Mouse (Mus musculus) right cerebral cortex, postnatal 10 days (tissue): ENCODE measurements around the gene Tcp10b.
"Not testable (repeated sequence)": the region's sequence is repeated elsewhere in the genome, so short reads cannot be mapped to it uniquely, and the experiment has no call there.

Experiments
- DNase-seq, 2 experiments: peaks; one replicate each; pipeline ENCODE4 v3.0.0; 2021; ENCODE audit warnings: low spot score in 2 of 2

The Tcp10b gene

GRCm38 (mm10) chr17:13060804-13061203 is at the start of gene Tcp10b:
TSS of gene Tcp10b (plus strand) at chr17:13061104.
- DNase-seq: not testable (repeated sequence)

GRCm38 (mm10) chr17:13013316-13013715 is 47.6 kb upstream of the Tcp10b start:
- DNase-seq: no peak

- not testable (repeated sequence) for DNase-seq
Observed at GRCm38 (mm10) chr17:13036627-13037192, 24.2 kb upstream of the Tcp10b start.

GRCm38 (mm10) chr17:13043846-13044673 is 16.8 kb upstream of the Tcp10b start:
- DNase-seq: peak; percentile 75 to 77

- DNase-seq: not testable (repeated sequence)
Observed at GRCm38 (mm10) chr17:13052124-13052813, 8.6 kb upstream of the Tcp10b start, which contains the start of gene Gpr31b. TSS of gene Gpr31b (minus strand) at chr17:13052296.

- DNase-seq: not testable (repeated sequence)
Observed at GRCm38 (mm10) chr17:13062882-13063281, 2.0 kb downstream of the Tcp10b start.

- not testable (repeated sequence) for DNase-seq
Observed at GRCm38 (mm10) chr17:13067864-13068385, 7.0 kb downstream of the Tcp10b start.

GRCm38 (mm10) chr17:13069227-13069626 is 8.3 kb downstream of the Tcp10b start:
- not testable (repeated sequence) for DNase-seq

GRCm38 (mm10) chr17:13091510-13091909 is 30.6 kb downstream of the Tcp10b start:
- not testable (repeated sequence) for DNase-seq

- not testable (repeated sequence) for DNase-seq
Observed at GRCm38 (mm10) chr17:13092100-13092764, 31.3 kb downstream of the Tcp10b start.

- DNase-seq: not testable (repeated sequence)
Observed at GRCm38 (mm10) chr17:13092960-13093359, 32.1 kb downstream of the Tcp10b start.

GRCm38 (mm10) chr17:13106563-13106962 is 45.7 kb downstream of the Tcp10b start:
- DNase-seq: peak; percentile 73 to 75

- not testable (repeated sequence) for DNase-seq
Observed at GRCm38 (mm10) chr17:13112504-13113291, 51.8 kb downstream of the Tcp10b start.

- not testable (repeated sequence) for DNase-seq
Observed at GRCm38 (mm10) chr17:13123308-13124038, 62.6 kb downstream of the Tcp10b start.

GRCm38 (mm10) chr17:13124241-13124640 is 63.3 kb downstream of the Tcp10b start:
- DNase-seq: not testable (repeated sequence)

- DNase-seq: not testable (repeated sequence)
Observed at GRCm38 (mm10) chr17:13129324-13129723, 68.4 kb downstream of the Tcp10b start.

GRCm38 (mm10) chr17:13129737-13130465 is 69.0 kb downstream of the Tcp10b start:
- DNase-seq: not testable (repeated sequence)

- not testable (repeated sequence) for DNase-seq
Observed at GRCm38 (mm10) chr17:13131710-13132109, 70.8 kb downstream of the Tcp10b start, which contains the start of gene Unc93a. TSS of gene Unc93a (minus strand) at chr17:13131810.
